Mouse (Mus musculus) spleen, adult 2 months (tissue): ENCODE measurements at regions not wholly inside any gene's neighbourhood (a gene's known extent, or its start where the extent isn't known, plus 50 kb on each side); places are given as distances from the start of the nearest gene placed in this dataset.
A peak's percentile ranks its signal among the peaks of the same experiment; 100 is the strongest.
"Not testable (repeated sequence)": the region's sequence is repeated elsewhere in the genome, so short reads cannot be mapped to it uniquely, and the experiment has no call there.

Experiments
- DNase-seq, 2 experiments: peaks; one replicate each; pipeline versions ENCODE4 v3.0.0 to v3.0.0-alpha.2; 2012 to 2021; ENCODE audit warnings: low spot score in 2 of 2, low read depth in 1 of 2
- H3K27ac ChIP-seq: fragments of 200-500 bp; 2 replicates; pipeline ENCODE4 v1.5.1; 2012; ENCODE audit warnings: low read length, inconsistent platforms; ENCODE audit not compliant: insufficient read depth
- H3K27me3 ChIP-seq: fragments of 200-500 bp; 2 replicates; pipeline ENCODE4 v1.6.1; 2012; ENCODE audit warnings: mild to moderate bottlenecking, moderate library complexity, low read length, inconsistent platforms; ENCODE audit not compliant: control insufficient read depth, insufficient read depth
- H3K36me3 ChIP-seq: fragments of 200-500 bp; 2 replicates; pipeline ENCODE4 v1.6.1; 2012; ENCODE audit warnings: mild to moderate bottlenecking, low read length, inconsistent platforms; ENCODE audit not compliant: control insufficient read depth, insufficient read depth
- H3K4me1 ChIP-seq: fragments of 200-500 bp; 2 replicates; pipeline ENCODE4 v1.6.1; 2011; ENCODE audit warnings: inconsistent platforms; ENCODE audit not compliant: control insufficient read depth, insufficient read depth, insufficient read length
- H3K4me3 ChIP-seq: fragments of 200-500 bp; 2 replicates; pipeline ENCODE4 v1.5.1; 2011; ENCODE audit warnings: mild to moderate bottlenecking, inconsistent platforms; ENCODE audit not compliant: insufficient read depth, insufficient read length; ENCODE audit errors: extremely low read depth
- CTCF ChIP-seq: fragments of 200-500 bp; IDR thresholded peaks from 2 replicates; pipeline ENCODE4 v1.5.1; 2011; ENCODE audit warnings: mild to moderate bottlenecking, inconsistent platforms; ENCODE audit not compliant: insufficient read depth, insufficient read length, insufficient replicate concordance; ENCODE audit errors: extremely low read depth
- POLR2A ChIP-seq: fragments of 200-500 bp; IDR thresholded peaks from 2 replicates; pipeline ENCODE4 v1.6.1; 2011; ENCODE audit warnings: low read depth, low read length, inconsistent platforms
- WGBS: fragments of 180-500 bp; shearing (Covaris S2); methylation state at CpG from one replicate; pipeline ENCODE4 v1.1.7; 2018; 5-methylcytosine and 5-hydroxymethylcytosine counted together

GRCm38 (mm10) chr13:6891458-6892076 lies 243.0 kb upstream of the Pfkp start:
- Histone ChIP-seq H3K27me3 (no peaks in the 10 kb centered on the region), H3K36me3 (no peaks in the 10 kb centered on the region), H3K4me1 (peaks cover 8% of the 10 kb centered on the region; the same call in 1 of the 2 replicates), H3K27ac (no peak overlapping the region), H3K4me3 (no peak overlapping the region)
- 85% methylated on average over 5 of the region's 5 CpGs for WGBS
- no peak for DNase-seq
- TF ChIP-seq CTCF = no peak
- TF ChIP-seq POLR2A = no peak

- H3K4me1 ChIP-seq, H3K4me3 ChIP-seq, H3K27ac ChIP-seq, H3K36me3 ChIP-seq, H3K27me3 ChIP-seq: not testable (repeated sequence)
- WGBS = 5% methylated on average over 9 of the region's 9 CpGs
- peak; percentile 41 to 73 for DNase-seq
Measured at GRCm38 (mm10) chr13:6889446-6889845, 240.9 kb upstream of the Pfkp start.

DNA sequence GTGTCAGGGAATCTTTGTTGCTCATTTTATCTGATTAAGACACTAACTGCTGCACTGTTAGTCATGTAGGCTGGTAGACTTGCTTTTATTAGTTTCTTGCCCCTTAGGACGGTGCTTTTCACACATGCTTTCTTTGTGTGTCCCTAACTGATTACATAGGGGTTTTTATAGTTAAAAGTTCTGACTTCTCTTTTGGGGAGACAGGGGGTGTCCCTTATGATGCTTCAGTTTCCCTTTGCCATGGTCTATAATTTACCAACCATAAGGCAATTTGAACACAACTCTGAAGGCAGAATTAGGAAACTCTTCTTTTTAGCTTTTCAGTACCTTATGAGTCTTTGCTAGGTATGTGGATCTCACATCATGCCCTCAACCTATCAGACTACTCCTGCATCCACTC lies 239.8 kb upstream of the Pfkp start:
- Histone ChIP-seq H3K4me1 (peaks cover 8% of the 10 kb centered on the region; the same call in 1 of the 2 replicates), H3K36me3 (no peaks in the 10 kb centered on the region), H3K4me3 (no peak overlapping the region), H3K27me3 (no peaks in the 10 kb centered on the region), H3K27ac (peak overlapping the region; percentile 9; the same call in 1 of the 2 replicates)
- DNase-seq = no peak
- TF ChIP-seq POLR2A (no peak), CTCF (no peak)
- WGBS = 42% methylated on average over 1 of the region's 1 CpGs

- H3K36me3 ChIP-seq = no peaks in the 10 kb centered on the region
- 93% methylated on average over 5 of the region's 5 CpGs for WGBS
- H3K27me3 ChIP-seq = no peaks in the 10 kb centered on the region
- H3K27ac ChIP-seq = no peak overlapping the region
- no peaks in the 10 kb centered on the region for H3K4me1 ChIP-seq
- DNase-seq = no peak
- TF ChIP-seq POLR2A = no peak
- no peak for TF ChIP-seq CTCF
- H3K4me3 ChIP-seq = no peak overlapping the region
Measured at GRCm38 (mm10) chr13:6877018-6877901, 228.7 kb upstream of the Pfkp start.

GRCm38 (mm10) chr13:6862186-6862585 lies 213.6 kb upstream of the Pfkp start:
- Histone ChIP-seq H3K27me3 (no peaks in the 10 kb centered on the region), H3K4me3 (no peak overlapping the region), H3K4me1 (no peaks in the 10 kb centered on the region), H3K27ac (no peak overlapping the region), H3K36me3 (no peaks in the 10 kb centered on the region)
- TF ChIP-seq POLR2A = no peak
- no peak for TF ChIP-seq CTCF
- 88% methylated on average over 1 of the region's 1 CpGs for WGBS
- no peak for DNase-seq

GRCm38 (mm10) chr13:6859551-6859950 lies 211.0 kb upstream of the Pfkp start:
- no peak for TF ChIP-seq CTCF
- no peak for TF ChIP-seq POLR2A
- DNase-seq = no peak
- 94% methylated on average over 3 of the region's 3 CpGs for WGBS
- H3K4me1 ChIP-seq = no peaks in the 10 kb centered on the region
- H3K36me3 ChIP-seq = no peaks in the 10 kb centered on the region
- no peak overlapping the region for H3K27ac ChIP-seq
- no peaks in the 10 kb centered on the region for H3K27me3 ChIP-seq
- no peak overlapping the region for H3K4me3 ChIP-seq
